Mouse (Mus musculus) neural tube, embryonic 14.5 days (tissue): ENCODE results near the gene Olfr433. TPM values are rescaled to one million over a fixed set of nuclear protein-coding genes. Genes with fewer than 3 reads are reported as not detected.
"Not testable (repeated sequence)": the region's sequence is repeated elsewhere in the genome, so short reads cannot be mapped to it uniquely, and the experiment has no call there.

ENCODE experiments used
- ATAC-seq: fragments of 200-750 bp; cut with Nextera tagmentation; 2 replicates; pipeline ENCODE4 v1.8.0; 2017; ENCODE audit warnings: low read depth, mild to moderate bottlenecking, moderate TSS enrichment, moderate library complexity
- H3K27ac ChIP-seq: fragments of 300-500 bp; sonication (generic); 2 replicates; pipeline ENCODE4 v1.5.1; 2014; ENCODE audit warnings: low read depth, mild to moderate bottlenecking, control low read depth, low read length, moderate library complexity, mixed read lengths
- H3K27me3 ChIP-seq: fragments of 300-500 bp; sonication (generic); 2 replicates; pipeline ENCODE4 v1.6.1; 2014; ENCODE audit warnings: low read length; ENCODE audit not compliant: control insufficient read depth, insufficient read depth
- H3K36me3 ChIP-seq: fragments of 300-500 bp; sonication (generic); 2 replicates; pipeline ENCODE4 v1.6.1; 2014; ENCODE audit warnings: low read length, mixed read lengths; ENCODE audit not compliant: control insufficient read depth, insufficient read depth
- H3K4me1 ChIP-seq: fragments of 300-500 bp; sonication (generic); 2 replicates; pipeline ENCODE4 v1.6.1; 2014; ENCODE audit warnings: low read length; ENCODE audit not compliant: control insufficient read depth, insufficient read depth
- H3K4me2 ChIP-seq: fragments of 300-500 bp; sonication (generic); 2 replicates; pipeline ENCODE4 v1.6.1; 2014; ENCODE audit warnings: mild to moderate bottlenecking, low read depth, low read length, control low read depth
- H3K4me3 ChIP-seq: fragments of 300-500 bp; sonication (generic); 2 replicates; pipeline ENCODE4 v1.5.1; 2014; ENCODE audit warnings: low read depth, low read length, control low read depth, mixed read lengths
- H3K9ac ChIP-seq: fragments of 300-500 bp; sonication (generic); replicated peaks from 2 replicates; pipeline ENCODE4 v1.6.1; 2014; ENCODE audit warnings: low read depth, mild to moderate bottlenecking, control low read depth, low read length, mixed read lengths
- H3K9me3 ChIP-seq: fragments of 300-500 bp; sonication (generic); 2 replicates; pipeline ENCODE4 v1.6.1; 2016; ENCODE audit warnings: low read length; ENCODE audit not compliant: control insufficient read depth
- WGBS: fragments of 180-500 bp; shearing (Covaris S2); extraction: QIAGEN DNeasy Blood & Tissue Kit; methylation state at CpG from one replicate; pipeline ENCODE4 v1.1.7; 2014; 5-methylcytosine and 5-hydroxymethylcytosine counted together
- polyA plus RNA-seq: library from polyadenylated mRNA; unstranded; fragments of >200 nt; fragmentation: Nextera tagmentation; extraction: Ambion mirVana; gene quantifications from 2 replicates; pipeline ENCODE4 v1.2.1, GENCODE M21; 2014

Gene Olfr433
- polyA plus RNA-seq, 1 experiment from 2014 or later: not detected

DNA sequence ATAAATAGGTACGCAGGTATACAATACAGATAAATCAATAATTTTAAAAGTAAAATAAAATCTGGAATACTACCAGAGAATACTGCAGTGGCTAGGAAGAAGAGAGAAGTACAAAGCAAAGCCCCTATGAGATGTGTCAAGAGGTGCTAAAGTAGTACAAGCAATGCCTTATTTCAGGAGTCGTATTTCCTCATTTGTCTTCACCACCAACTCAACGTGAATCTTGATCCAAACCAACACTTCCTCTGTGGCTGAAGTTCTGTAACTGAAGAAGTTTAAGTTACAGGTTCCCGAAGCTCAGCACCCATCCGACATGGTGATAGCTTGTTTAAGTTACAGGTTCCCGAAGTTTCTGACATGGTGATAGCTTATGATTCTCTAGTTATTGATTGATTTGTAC, 7.7 kb downstream of the Olfr433 start:
- not testable (repeated sequence) for H3K4me2 ChIP-seq, H3K9me3 ChIP-seq, ATAC-seq, H3K36me3 ChIP-seq, H3K27ac ChIP-seq, H3K4me1 ChIP-seq, H3K27me3 ChIP-seq, H3K4me3 ChIP-seq, H3K9ac ChIP-seq
- WGBS: 93% methylated on average over 5 of the region's 6 CpGs

GRCm38 (mm10) chr1:174048893-174049292, 8.4 kb downstream of the Olfr433 start, which contains the start of gene Olfr432:
Gene Olfr432, plus strand, starts transcription at chr1:174049205.
- no peak within 1 kb of the TSS for H3K4me2 ChIP-seq
- ATAC-seq: no peak
- no peak within 1 kb of the TSS for H3K27ac ChIP-seq
- H3K36me3 ChIP-seq: no peaks in the 10 kb centered on the region
- H3K27me3 ChIP-seq: no peaks in the 10 kb centered on the region
- no peak within 1 kb of the TSS for H3K4me3 ChIP-seq
- no peaks in the 10 kb centered on the region for H3K4me1 ChIP-seq
- 82% methylated on average over 2 of the region's 2 CpGs for WGBS
- H3K9ac ChIP-seq: no peak within 1 kb of the TSS
- H3K9me3 ChIP-seq: no peaks in the 10 kb centered on the region

DNA sequence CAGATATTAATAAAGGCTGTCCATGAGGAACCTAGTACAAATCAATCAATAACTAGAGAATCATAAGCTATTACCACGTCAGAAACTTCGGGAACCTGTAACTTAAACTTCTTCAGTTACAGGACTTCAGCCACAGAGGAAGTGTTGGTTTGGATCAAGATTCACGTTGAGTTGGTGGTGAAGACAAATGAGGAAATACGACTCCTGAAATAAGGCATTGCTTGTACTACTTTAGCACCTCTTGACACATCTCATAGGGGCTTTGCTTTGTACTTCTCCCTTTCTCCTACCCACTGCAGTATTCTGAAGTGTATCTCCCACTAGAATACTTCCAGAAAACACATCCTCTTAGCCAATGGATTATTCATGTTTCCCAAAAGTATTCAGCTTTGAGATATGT, 8.9 kb downstream of the Olfr433 start:
- H3K27ac ChIP-seq, H3K9ac ChIP-seq, ATAC-seq, H3K36me3 ChIP-seq, H3K4me3 ChIP-seq, H3K9me3 ChIP-seq, H3K4me1 ChIP-seq, H3K4me2 ChIP-seq, H3K27me3 ChIP-seq: not testable (repeated sequence)
- 86% methylated on average over 4 of the region's 4 CpGs for WGBS

- H3K9me3 ChIP-seq: no peaks in the 10 kb centered on the region
- ATAC-seq: no peak
- H3K4me1 ChIP-seq: no peaks in the 10 kb centered on the region
- H3K27me3 ChIP-seq: no peaks in the 10 kb centered on the region
- H3K4me2 ChIP-seq: no peak overlapping the region
- WGBS: 91% methylated on average over 4 of the region's 4 CpGs
- H3K4me3 ChIP-seq: no peak overlapping the region
- no peaks in the 10 kb centered on the region for H3K36me3 ChIP-seq
- H3K27ac ChIP-seq: no peak overlapping the region
- no peak overlapping the region for H3K9ac ChIP-seq
Measured at GRCm38 (mm10) chr1:174050532-174050931, 10.0 kb downstream of the Olfr433 start.

DNA sequence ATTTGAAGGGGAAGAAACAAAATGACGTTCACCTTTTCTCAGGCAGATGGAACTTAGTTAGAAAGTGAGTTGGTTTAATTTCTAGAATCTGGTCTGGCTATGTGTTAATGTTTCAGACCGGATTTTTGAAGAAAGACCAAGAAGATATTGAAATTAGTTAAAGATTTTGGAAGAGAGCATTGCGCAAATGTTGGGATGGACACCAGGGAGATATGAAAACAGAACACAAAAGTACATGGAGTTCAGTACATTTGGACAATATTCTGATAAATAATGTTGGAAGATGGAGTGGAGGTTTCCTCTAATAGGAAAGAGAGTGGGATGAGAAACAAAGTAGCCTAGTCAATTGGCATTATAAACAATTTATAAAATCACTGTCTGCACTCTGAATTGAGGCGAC, 11.0 kb downstream of the Olfr433 start:
- 90% methylated on average over 4 of the region's 4 CpGs for WGBS
- no peaks in the 10 kb centered on the region for H3K27me3 ChIP-seq
- H3K36me3 ChIP-seq: no peaks in the 10 kb centered on the region
- no peak overlapping the region for H3K27ac ChIP-seq
- ATAC-seq: no peak
- H3K4me2 ChIP-seq: no peak overlapping the region
- no peak overlapping the region for H3K9ac ChIP-seq
- no peak overlapping the region for H3K4me3 ChIP-seq
- no peaks in the 10 kb centered on the region for H3K4me1 ChIP-seq
- no peaks in the 10 kb centered on the region for H3K9me3 ChIP-seq

- H3K36me3 ChIP-seq: no peaks in the 10 kb centered on the region
- no peaks in the 10 kb centered on the region for H3K9me3 ChIP-seq
- no peak for ATAC-seq
- no peak overlapping the region for H3K4me2 ChIP-seq
- H3K27ac ChIP-seq: no peak overlapping the region
- no peak overlapping the region for H3K4me3 ChIP-seq
- no peak overlapping the region for H3K9ac ChIP-seq
- no peaks in the 10 kb centered on the region for H3K27me3 ChIP-seq
- no peaks in the 10 kb centered on the region for H3K4me1 ChIP-seq
- 93% methylated on average over 5 of the region's 5 CpGs for WGBS
Measured at GRCm38 (mm10) chr1:174051931-174052536, 11.5 kb downstream of the Olfr433 start.

GRCm38 (mm10) chr1:174052981-174053380, 12.5 kb downstream of the Olfr433 start:
- Histone ChIP-seq H3K9me3 (no peaks in the 10 kb centered on the region), H3K4me3 (no peak overlapping the region), H3K4me1 (no peaks in the 10 kb centered on the region), H3K27ac (no peak overlapping the region), H3K36me3 (no peaks in the 10 kb centered on the region), H3K9ac (no peak overlapping the region), H3K4me2 (no peak overlapping the region), H3K27me3 (no peaks in the 10 kb centered on the region)
- WGBS: 89% methylated on average over 3 of the region's 3 CpGs
- ATAC-seq: no peak

DNA sequence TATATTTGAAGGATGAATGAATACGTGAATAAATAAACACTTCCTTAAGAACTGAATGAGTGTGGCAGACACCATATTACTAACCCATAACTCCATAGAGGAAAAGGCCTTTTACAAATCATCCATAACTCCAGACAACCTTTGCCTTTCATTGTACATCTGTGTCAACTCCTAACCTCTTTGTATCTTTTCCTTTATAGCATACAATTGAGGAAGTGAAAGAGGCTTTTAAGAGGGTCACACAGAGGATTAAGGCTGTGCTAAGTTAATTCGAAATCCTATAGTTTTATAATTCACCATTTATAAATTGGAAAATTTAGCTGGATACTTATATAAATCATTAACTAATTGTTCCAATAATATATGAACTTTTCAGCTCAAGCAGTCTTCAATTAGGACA, 14.7 kb downstream of the Olfr433 start:
- Histone ChIP-seq H3K27ac (no peak overlapping the region), H3K9ac (no peak overlapping the region), H3K9me3 (no peaks in the 10 kb centered on the region), H3K27me3 (no peaks in the 10 kb centered on the region), H3K4me3 (no peak overlapping the region), H3K4me2 (no peak overlapping the region), H3K4me1 (no peaks in the 10 kb centered on the region), H3K36me3 (no peaks in the 10 kb centered on the region)
- no peak for ATAC-seq
- WGBS: 78% methylated on average over 2 of the region's 2 CpGs

DNA sequence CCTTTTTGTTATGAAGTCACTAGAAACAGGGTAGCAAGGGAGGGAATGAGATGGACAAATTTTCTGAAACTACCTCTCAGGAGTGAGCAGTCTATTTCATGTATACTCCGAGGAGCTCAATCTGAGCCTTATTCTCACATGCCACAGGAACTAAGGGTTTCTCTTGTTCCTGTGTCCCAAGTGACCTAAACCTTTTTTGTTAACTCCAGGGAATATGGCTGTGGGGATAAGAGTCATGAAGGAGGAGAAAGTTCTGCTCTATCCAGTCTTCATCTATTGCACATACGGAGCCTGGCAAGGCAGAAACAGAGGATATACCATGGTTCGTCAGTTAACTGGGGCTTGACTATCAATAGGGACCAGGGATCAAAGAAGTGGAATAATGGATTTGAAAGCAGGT, 25.8 kb downstream of the Olfr433 start, which contains the start of gene Olfr430:
Olfr430 (plus strand) TSS at position 301 of the 400 bp plus-strand sequence.
- Histone ChIP-seq H3K27me3 (no peaks in the 10 kb centered on the region), H3K4me2 (no peak within 1 kb of the TSS), H3K9me3 (no peaks in the 10 kb centered on the region), H3K27ac (no peak within 1 kb of the TSS), H3K4me1 (no peaks in the 10 kb centered on the region), H3K36me3 (no peaks in the 10 kb centered on the region), H3K9ac (no peak within 1 kb of the TSS), H3K4me3 (no peak within 1 kb of the TSS)
- no peak for ATAC-seq
- 90% methylated on average over 3 of the region's 3 CpGs for WGBS
